Mouse (Mus musculus) Patski (cell line): ENCODE measurements at regions not wholly inside any gene's neighbourhood (a gene's known extent, or its start where the extent isn't known, plus 50 kb on each side); places are given as distances from the start of the nearest gene placed in this dataset.
A peak's percentile ranks its signal among the peaks of the same experiment; 100 is the strongest.

Experiments
- ATAC-seq: fragments of 100-300 bp; one replicate; pipeline ENCODE4 v1.8.0; 2021
- CTCF ChIA-PET: fragments of 350-600 bp; sonication (Branson Sonifier 250); formaldehyde crosslinking; loops from one replicate; lab custom pipeline; 2022; ENCODE audit warnings: inconsistent platforms; lab: Charles Lee
- POLR2A ChIA-PET: fragments of 350-600 bp; sonication (Branson Sonifier 250); formaldehyde crosslinking; loops from one replicate; lab custom pipeline; 2022; ENCODE audit warnings: antibody characterized with exemption, inconsistent platforms; lab: Charles Lee
- DNase-seq: peaks from one replicate; pipeline ENCODE4 v3.0.0-alpha.2; 2011; ENCODE audit warnings: low read depth, low spot score
- H3K27me3 ChIP-seq: fragments of 371-371 bp; one replicate; pipeline ENCODE4 v1.5.1; 2021
- CTCF ChIP-seq: fragments of 100-300 bp; IDR thresholded peaks from one replicate; pipeline ENCODE4 v1.5.1; 2021
- in situ Hi-C: fragments of 300-500 bp; cut with MboI; formaldehyde crosslinking; loops from 3 replicates; pipeline ENCODE4 v1.11.1; 2018; ENCODE audit warnings: low pct_unique_long_range_greater_than_20kb, mixed read lengths

GRCm38 (mm10) chr13:112136850-112137249, 151.4 kb upstream of the Ankrd55 start:
- TF ChIP-seq CTCF = no peak
- ChIA-PET POLR2A (no interaction called here), CTCF (no interaction called here)
- DNase-seq (no peak), ATAC-seq (no peak)
- in situ Hi-C loops = no loop called here
- H3K27me3 ChIP-seq = no peaks in the 10 kb centered on the region

- no peaks in the 10 kb centered on the region for H3K27me3 ChIP-seq
- POLR2A ChIA-PET = interaction anchor here (0.9 kb wide), 1 partner anchor 37 kb away, joined by 3 read pairs; no protein-coding TSS in a partner anchor
- no peak for ATAC-seq
- in situ Hi-C loops = no loop called here
- no peak for TF ChIP-seq CTCF
- DNase-seq = no peak
- CTCF ChIA-PET = no interaction called here
Measured at GRCm38 (mm10) chr13:112140871-112141270, 147.4 kb upstream of the Ankrd55 start.

- TF ChIP-seq CTCF = no peak
- ATAC-seq (peak; percentile 47), DNase-seq (no peak)
- in situ Hi-C loops = no loop called here
- no peaks in the 10 kb centered on the region for H3K27me3 ChIP-seq
- ChIA-PET CTCF (interaction anchor here (1.0 to 1.3 kb wide), 3 partner anchors 10 to 75 kb away, joined by 3 read pairs; no protein-coding TSS in a partner anchor), POLR2A (no interaction called here)
Measured at GRCm38 (mm10) chr13:112144393-112145348, 143.6 kb upstream of the Ankrd55 start.

GRCm38 (mm10) chr13:112152614-112153550, 135.4 kb upstream of the Ankrd55 start:
- in situ Hi-C loops = no loop called here
- no peak for TF ChIP-seq CTCF
- H3K27me3 ChIP-seq = no peaks in the 10 kb centered on the region
- POLR2A ChIA-PET = interaction anchor here (0.6 kb wide), 1 partner anchor 12 kb away, joined by 3 read pairs; no protein-coding TSS in a partner anchor
- DNase-seq (no peak), ATAC-seq (no peak)
- CTCF ChIA-PET = interaction anchor here (1.2 to 1.5 kb wide), 2 partner anchors 63 to 362 kb away, joined by 3 to 4 read pairs; no protein-coding TSS in a partner anchor

- in situ Hi-C loops = no loop called here
- ATAC-seq = peak; percentile 51
- H3K27me3 ChIP-seq = no peaks in the 10 kb centered on the region
- DNase-seq = peak; percentile 75
- ChIA-PET CTCF (interaction anchor here (1.5 kb wide), 1 partner anchor 64 kb away, joined by 4 read pairs; no protein-coding TSS in a partner anchor), POLR2A (no interaction called here)
- TF ChIP-seq CTCF = no peak
Measured at GRCm38 (mm10) chr13:112153681-112154127, 134.5 kb upstream of the Ankrd55 start.

- ChIA-PET POLR2A (no interaction called here), CTCF (interaction anchor here (1.0 kb wide), 1 partner anchor 23 kb away, joined by 3 read pairs; no protein-coding TSS in a partner anchor)
- in situ Hi-C loops = no loop called here
- no peak for DNase-seq
- no peak for TF ChIP-seq CTCF
- ATAC-seq = no peak
- H3K27me3 ChIP-seq = no peaks in the 10 kb centered on the region
Measured at GRCm38 (mm10) chr13:112159430-112160172, 128.7 kb upstream of the Ankrd55 start.

- ATAC-seq (no peak), DNase-seq (no peak)
- CTCF ChIA-PET = interaction anchor here (1.0 kb wide), 1 partner anchor 23 kb away, joined by 3 read pairs; no protein-coding TSS in a partner anchor
- in situ Hi-C loops = no loop called here
- POLR2A ChIA-PET = no interaction called here
- no peak for TF ChIP-seq CTCF
- no peaks in the 10 kb centered on the region for H3K27me3 ChIP-seq
Measured at GRCm38 (mm10) chr13:112160173-112160641, 128.0 kb upstream of the Ankrd55 start.

GRCm38 (mm10) chr13:112160726-112161125, 127.5 kb upstream of the Ankrd55 start:
- POLR2A ChIA-PET = no interaction called here
- CTCF ChIA-PET = interaction anchor here (0.8 kb wide), 1 partner anchor 90 kb away, joined by 3 read pairs; no protein-coding TSS in a partner anchor

GRCm38 (mm10) chr13:112161886-112162285, 126.4 kb upstream of the Ankrd55 start:
- DNase-seq = no peak
- CTCF ChIA-PET = no interaction called here
- ATAC-seq = no peak
- in situ Hi-C loops = no loop called here
- H3K27me3 ChIP-seq = no peaks in the 10 kb centered on the region
- no peak for TF ChIP-seq CTCF
- POLR2A ChIA-PET = interaction anchor here (0.6 kb wide), 1 partner anchor 172 kb away, joined by 3 read pairs; no protein-coding TSS in a partner anchor

More at GRCm38 (mm10) chr13:112160726-112161125, 127.5 kb upstream of the Ankrd55 start:
- in situ Hi-C loops = no loop called here
- DNase-seq = no peak
- H3K27me3 ChIP-seq = no peaks in the 10 kb centered on the region
- no peak for TF ChIP-seq CTCF
- ATAC-seq = no peak
